Mouse (Mus musculus) lung, postnatal 10 days (tissue): ENCODE results near the gene Hist1h3e.

Experiments used
- DNase-seq: peaks from one replicate; pipeline ENCODE4 v3.0.0; 2021

The Hist1h3e gene

GRCm38 (mm10) chr13:23516822-23517602 is 45.2 kb downstream of the Hist1h3e start:
- peak; percentile 78 for DNase-seq

DNA sequence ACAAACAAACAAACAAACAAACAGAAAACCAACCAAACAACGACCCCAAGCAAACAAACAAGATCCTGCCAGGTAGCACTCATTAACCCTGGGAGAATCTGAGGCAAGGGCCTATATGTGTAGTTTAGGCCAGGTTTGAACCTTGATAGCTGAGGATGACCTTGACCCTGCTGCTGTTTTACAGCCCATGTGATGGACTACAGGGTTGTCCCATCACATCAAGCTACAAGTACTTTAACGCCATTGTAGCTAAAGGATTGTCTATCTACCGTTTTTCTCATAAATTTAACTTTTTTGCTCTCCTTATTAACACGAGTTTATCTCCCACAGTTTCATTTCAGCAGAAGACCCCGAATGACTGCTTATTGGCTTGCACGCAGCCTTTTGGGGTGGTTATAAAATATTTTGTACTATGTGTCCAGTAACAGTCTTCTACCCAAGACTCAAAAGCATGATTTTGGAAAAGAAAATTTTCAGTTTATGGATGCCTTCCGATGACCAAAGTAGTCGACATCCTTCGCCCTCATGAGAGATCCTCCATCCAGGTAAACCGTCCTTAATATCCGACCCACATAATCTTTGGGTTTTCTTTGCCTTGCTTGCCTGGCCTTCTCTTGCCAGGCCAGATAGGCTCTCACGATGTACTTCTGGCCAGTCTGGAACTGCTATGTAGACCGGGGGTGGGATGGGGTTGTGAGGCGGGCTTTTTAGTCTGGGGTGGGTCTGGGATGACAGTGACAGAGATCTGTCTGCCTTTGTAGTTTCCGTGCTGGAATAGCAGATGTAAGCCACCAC is 46.1 kb downstream of the Hist1h3e start:
- no peak for DNase-seq

GRCm38 (mm10) chr13:23515281-23515680 is 46.9 kb downstream of the Hist1h3e start:
- no peak for DNase-seq

- no peak for DNase-seq
Measured at GRCm38 (mm10) chr13:23513517-23513916, 48.7 kb downstream of the Hist1h3e start.
